Mouse (Mus musculus) CD4-positive naive resting alpha-beta T cell, adult 76 days (primary cell): ENCODE data around the gene Sh3bgr. TPM values are rescaled to one million over a fixed set of nuclear protein-coding genes. Genes with fewer than 3 reads are reported as not detected.

ENCODE experiments used
- total RNA-seq: library from RNA; stranded (reverse); gene quantifications from one replicate; pipeline ENCODE4 v1.2.4, GENCODE M21; 2023

The Sh3bgr gene
- 0.94 TPM for total RNA-seq

DNA sequence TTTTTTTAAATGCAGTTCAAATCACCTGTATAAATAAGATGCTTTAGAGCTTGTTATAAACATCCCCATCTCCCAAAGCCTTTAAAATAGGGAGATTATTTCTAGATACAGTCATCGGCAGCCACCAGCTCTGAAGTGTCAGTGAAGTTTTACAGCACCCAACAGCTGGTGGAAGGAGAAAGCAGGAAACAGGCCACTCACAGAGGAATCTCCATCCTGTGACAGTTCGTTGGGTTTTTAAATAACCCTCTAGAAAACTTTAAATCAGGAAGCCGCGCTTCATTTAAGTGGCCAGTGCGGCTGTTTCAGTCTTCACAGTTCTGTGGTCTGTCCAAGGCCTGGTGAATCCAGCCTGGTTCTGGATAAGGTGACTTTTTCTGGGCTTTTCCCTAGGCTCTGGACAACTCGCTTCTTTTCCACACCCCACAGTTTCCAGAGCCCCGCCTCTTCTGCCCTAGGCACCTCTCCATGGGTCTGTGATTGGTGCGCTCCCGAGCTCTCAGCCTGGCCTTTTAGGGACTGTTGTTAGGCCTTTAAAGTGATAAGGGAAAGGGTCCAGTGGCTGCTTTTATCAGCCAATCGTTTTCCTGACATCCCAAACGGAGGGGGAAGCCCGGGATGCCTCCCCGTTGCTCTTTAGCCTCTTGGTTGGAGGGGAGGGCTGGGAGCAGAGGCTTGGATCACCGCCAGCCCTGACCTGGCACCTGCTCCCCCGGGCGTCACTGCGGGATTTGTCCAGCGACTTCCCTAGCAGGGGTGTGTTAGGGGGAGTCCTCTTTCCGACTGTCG, at the start of gene Sh3bgr:
TSS of gene Sh3bgr (plus strand) at position 538 of the 789 bp plus-strand sequence.

DNA sequence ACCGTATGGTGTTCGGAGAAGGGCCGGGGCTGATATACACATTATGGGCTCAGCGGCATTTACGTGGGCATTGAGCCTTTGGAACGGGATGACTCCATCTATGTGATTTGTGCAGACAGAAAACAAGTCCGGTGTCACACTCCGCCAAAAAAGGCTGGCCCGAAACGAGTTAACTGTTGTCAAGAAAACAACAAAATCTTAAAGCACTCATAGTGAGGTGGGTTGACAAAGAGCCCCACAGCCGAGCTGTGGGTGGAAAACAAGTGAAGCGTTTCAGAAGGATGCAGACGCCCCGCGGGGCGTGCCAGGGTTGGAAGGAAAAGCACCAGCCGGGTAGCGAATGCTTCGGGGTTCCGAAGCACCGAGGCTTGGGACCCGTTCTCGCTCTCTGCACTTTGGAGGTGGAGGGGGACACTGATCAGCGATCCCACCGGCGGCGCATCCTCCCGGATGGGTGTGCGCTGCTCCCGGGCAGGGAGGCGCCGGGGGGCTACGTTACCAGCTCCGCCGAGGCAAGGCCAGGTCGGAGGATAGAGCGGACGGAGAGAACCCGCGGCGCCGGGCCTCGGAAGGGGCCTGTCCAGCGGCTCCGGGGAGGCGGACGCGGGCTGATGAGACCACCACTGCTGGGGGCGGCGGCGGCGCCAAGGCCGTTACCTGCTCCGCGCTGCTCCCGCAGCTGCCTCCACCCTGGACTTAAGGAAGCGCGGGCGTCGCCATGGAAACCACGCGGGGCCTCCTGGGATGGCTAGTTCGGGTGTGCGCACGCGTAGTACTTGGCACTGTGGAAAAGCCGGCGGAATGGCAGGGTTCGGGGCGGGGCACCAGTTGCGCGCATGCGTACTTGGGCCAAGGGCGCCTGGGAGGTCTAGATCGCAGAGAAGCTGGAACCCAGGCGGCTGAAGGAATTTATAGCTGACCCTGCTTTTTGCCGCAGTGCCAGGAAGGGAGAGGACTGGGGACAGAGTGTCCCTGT, 8.4 kb upstream of the Sh3bgr start, which contains the start of gene Lca5l:
TSS of gene Lca5l (minus strand) at position 741 of the 976 bp plus-strand sequence.

DNA sequence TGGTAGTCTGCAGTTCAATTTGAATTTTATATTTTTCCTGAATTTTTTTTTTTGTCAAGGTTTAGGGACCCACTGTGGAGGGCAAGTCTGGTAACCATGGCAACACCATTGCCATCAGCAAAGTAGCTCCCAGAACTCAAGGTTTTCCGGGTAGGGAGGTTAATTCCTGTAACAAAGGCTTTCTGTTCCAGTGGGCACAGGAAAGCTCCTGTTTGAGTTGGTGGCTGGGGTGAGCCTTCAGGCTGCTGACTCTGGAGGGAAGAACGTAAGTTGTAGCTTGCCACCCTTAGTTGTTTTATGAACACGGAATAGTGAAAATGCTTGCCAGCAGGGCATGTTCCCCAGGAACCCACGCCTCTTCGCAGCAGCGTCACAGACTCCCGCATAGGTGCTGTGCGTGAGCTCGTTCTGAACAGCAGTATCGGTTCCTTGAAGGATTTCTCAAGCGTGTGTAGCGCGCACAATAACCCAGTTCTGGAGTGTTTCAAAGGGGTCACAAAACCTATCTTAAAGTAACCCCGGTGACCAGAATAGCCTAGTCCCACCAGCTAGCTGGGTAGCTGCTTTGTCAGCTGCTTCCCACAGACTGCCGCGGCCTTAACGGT, 35.2 kb downstream of the Sh3bgr start, which contains the start of gene B3galt5:
TSS of gene B3galt5 (plus strand) at position 436 of the 605 bp plus-strand sequence.

Other genes starting within 250 kb of the Sh3bgr start
- gene Psmg1, start 209.5 kb upstream of the Sh3bgr start, total RNA-seq = 16.9 TPM
- gene Brwd1, start 117.9 kb upstream of the Sh3bgr start, total RNA-seq = 182 TPM
- gene Hmgn1, start 72.7 kb upstream of the Sh3bgr start, total RNA-seq = 128 TPM
- gene Wrb, start 55.0 kb upstream of the Sh3bgr start, total RNA-seq = 8.4 TPM
- gene Lca5l, start 8.2 kb upstream of the Sh3bgr start, total RNA-seq = not detected
- gene B3galt5, start 35.4 kb downstream of the Sh3bgr start, total RNA-seq = 0.53 TPM
- gene Itgb2l, start 243.2 kb downstream of the Sh3bgr start, total RNA-seq = 0.70 TPM